Mouse (Mus musculus) layer of hippocampus, adult 2 months (tissue): Measurements from ENCODE around the gene Hist1h4d. TPM values are rescaled to one million over a fixed set of nuclear protein-coding genes. Genes with fewer than 3 reads are reported as not detected.
"Not testable (repeated sequence)": the region's sequence is repeated elsewhere in the genome, so short reads cannot be mapped to it uniquely, and the experiment has no call there.

Experiments
- DNase-seq, 2 experiments: peaks; one replicate each; pipeline ENCODE4 v3.0.0; 2022; ENCODE audit warnings: low spot score in 2 of 2
- H3K27ac ChIP-seq: fragments of 200-600 bp; 2 replicates; pipeline ENCODE4 v1.8.1; 2022
- H3K4me3 ChIP-seq: fragments of 200-600 bp; 2 replicates; pipeline ENCODE4 v1.8.1; 2022; ENCODE audit warnings: mild to moderate bottlenecking
- CTCF ChIP-seq: fragments of 200-600 bp; conservative IDR thresholded peaks from 2 replicates; pipeline ENCODE4 v1.8.1; 2022; ENCODE audit warnings: antibody characterized with exemption, mild to moderate bottlenecking, moderate library complexity
- total RNA-seq, 2 experiments: library from RNA; stranded (reverse); gene quantifications; 2 replicates each; pipeline ENCODE4 v1.2.3; 2021

Gene Hist1h4d
- total RNA-seq, 2 experiments from 2014 or later, result 140 to 146 TPM

DNA sequence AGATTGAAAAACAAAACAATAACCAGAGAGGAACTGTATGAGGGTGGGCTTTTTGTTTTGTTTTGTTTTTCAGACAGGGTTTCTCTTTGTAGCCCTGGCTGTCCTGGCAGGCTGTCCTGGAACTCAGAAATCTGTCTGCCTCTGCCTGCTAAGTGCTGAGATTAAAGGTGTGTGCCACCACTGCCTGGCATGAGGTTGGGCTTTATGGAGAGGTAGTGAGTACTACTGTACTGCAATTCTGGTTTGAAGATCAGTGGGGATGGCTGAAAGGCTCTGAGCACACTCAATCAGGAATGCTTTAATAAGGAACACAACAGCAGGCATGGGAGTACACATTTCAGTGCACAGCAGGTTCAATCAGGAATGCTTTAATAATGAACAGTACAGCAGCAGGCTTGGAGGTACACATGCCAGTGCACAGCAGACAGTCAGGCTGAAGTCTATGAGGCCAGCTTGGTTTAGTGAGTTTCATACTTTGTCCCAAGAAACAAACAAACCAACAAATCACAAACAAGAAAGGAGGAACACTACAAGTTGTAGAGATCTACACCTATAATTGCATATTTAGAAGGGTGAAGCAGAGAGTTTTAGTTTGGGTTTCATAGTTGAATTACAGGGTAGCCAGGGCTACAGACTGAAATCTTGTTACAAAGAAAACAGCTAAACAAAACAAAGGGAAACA lies 2.1 kb downstream of the Hist1h4d start:
- peak overlapping the region; percentile 79 for H3K27ac ChIP-seq
- no peak overlapping the region; the same call in 1 of the 2 replicates for H3K4me3 ChIP-seq
- TF ChIP-seq CTCF, result no peak
- no peak for DNase-seq

DNA sequence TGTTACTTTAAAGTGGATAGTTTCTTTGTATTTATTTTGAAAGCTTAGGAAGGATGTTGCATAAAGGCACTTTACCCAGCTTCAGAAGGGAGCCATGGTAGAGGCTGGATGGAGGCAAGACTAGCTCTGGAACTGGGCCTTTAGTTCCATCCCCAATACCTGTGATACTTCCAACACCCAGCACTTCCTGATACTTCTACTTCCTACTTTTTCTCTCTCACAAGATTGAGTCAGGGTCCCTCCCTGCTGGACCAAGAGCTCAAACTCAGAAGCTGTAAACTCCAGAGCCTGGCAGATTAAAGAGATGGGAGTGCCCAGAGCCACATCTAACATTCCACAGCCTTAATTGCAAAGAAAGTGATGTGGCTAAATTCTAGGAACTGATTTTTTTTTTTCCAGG lies 2.9 kb downstream of the Hist1h4d start:
- peak overlapping the region; percentile 64 for H3K4me3 ChIP-seq
- TF ChIP-seq CTCF, result no peak
- DNase-seq, result no peak
- peak overlapping the region; percentile 95 for H3K27ac ChIP-seq

DNA sequence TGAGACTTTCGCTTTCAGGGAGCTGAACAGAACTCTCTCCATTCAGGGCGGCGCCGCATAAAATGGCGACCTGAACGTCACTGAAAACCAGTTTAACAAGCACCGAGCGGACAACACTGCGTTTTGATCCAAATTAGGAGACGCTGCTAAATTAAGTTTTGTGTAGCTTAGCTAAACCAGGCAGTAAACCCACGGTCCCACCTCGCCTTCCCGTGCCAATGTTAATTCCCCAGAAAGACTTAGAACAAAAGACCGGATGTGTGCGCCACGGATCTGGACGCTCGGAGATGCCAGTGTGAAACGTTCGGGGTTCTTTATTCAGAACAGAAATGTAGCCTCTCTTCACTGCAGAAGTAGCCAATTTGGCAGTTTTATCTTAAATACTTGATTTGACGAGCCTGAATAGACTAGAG lies 3.6 kb downstream of the Hist1h4d start:
- peak overlapping the region; percentile 95 for H3K27ac ChIP-seq
- peak overlapping the region; percentile 64 for H3K4me3 ChIP-seq
- TF ChIP-seq CTCF, result no peak
- peak; percentile 61 to 69 for DNase-seq

DNA sequence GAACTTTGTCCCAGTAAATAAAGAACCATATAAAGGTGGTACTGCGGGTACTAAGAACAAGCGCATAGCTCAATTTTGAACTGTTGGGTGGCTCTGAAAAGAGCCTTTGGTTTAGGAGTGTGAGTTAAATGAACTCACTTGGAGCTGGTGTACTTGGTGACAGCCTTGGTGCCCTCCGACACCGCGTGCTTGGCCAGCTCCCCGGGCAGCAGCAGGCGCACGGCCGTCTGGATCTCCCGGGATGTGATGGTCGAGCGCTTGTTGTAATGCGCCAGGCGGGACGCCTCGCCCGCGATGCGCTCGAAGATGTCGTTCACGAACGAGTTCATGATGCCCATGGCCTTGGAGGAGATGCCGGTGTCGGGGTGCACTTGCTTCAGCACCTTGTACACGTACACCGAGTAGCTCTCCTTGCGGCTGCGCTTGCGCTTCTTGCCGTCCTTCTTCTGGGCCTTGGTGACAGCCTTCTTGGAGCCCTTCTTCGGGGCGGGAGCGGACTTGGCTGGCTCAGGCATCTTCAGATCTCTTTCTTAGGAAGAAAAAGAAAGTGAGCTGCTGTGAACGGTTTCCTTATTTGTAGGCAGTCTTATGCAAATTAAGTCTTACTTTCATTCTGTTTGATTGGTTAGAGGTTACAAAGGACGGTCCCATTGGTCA lies 4.2 kb downstream of the Hist1h4d start:
- DNase-seq, result peak; percentile 64 to 84
- peak overlapping the region; percentile 95 for H3K27ac ChIP-seq
- peak overlapping the region; percentile 64 for H3K4me3 ChIP-seq

DNA sequence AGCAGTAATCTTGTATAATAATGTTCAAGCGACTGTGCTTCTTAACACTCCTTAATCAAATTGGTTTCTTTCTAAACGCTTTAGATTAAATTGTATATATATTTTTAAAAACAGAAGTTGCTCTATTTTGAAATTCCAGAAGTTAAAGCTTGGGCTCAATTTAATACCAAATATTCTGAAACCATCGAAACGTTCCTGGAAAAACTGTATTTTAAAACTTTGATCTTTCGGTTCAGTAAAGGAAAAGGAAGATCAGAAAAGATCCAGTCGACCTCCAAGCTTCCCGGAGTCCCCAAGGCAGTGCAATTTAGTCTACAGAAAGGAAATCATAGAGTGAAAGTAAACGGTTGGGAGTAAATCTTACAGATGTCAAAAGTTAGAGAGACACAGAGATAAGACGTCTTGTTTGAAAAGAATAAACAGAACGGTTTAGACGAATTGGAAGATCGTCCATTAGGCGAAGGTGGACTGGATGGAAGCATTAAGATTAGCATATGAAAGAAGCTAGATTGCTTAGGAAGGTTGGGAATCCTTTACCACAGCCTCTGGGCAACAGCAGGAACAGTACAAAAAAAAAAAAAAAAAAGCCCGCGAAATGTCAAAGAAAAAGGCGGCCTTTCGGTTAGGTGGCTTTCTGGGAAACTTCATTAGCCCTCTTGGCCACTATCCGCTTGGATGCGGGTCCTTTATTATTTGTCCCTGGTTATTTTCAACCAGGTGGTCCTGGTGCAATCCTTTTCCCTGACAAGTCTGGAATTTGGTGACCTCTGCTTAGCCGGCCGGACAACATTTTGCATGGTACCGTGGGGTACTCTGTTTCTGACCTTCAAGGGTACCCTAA lies 4.9 kb downstream of the Hist1h4d start:
- H3K27ac ChIP-seq, result peak overlapping the region; percentile 95
- no peak for DNase-seq
- no peak for TF ChIP-seq CTCF
- H3K4me3 ChIP-seq, result peak overlapping the region; percentile 64

DNA sequence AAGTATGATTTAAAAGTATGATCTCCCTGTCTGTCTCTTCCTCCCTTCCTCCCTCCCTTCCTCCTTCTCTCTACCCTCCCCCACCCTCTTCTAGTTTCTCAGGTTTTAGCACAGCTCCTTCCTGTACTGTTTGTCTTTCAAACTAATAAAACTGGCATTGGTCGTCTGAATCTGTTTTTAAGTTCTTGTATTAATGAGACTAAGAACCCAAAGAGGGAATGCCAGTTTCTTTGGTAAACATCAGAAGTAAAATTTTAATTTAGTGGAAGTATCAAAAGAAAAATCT lies 5.5 kb downstream of the Hist1h4d start:
- peak overlapping the region; percentile 64; the same call in 1 of the 2 replicates for H3K4me3 ChIP-seq
- no peak for TF ChIP-seq CTCF
- no peak overlapping the region for H3K27ac ChIP-seq

DNA sequence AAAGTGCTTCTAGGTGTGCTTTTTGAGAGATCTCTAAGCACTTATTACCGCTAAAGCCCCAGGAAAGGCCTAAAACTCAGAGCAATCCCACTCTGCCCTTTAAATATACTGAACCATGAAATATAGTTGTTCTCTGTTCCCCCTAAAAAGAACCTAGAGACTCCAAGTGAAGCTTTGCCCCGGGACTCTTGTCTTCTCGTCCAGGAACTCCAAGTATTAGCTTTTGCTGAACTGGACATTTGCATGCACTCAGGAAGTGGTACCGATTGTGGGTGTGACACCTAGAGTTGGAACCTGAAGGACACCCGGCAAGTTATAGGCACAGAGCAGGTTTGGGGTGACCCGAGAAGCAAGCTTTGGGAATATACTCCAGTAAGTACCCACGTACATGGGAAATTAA lies 9.8 kb downstream of the Hist1h4d start:
- Histone ChIP-seq H3K4me3 (no peak overlapping the region), H3K27ac (no peak overlapping the region)
- DNase-seq, result no peak
- no peak for TF ChIP-seq CTCF

More for the DNA sequence above, 5.5 kb downstream of the Hist1h4d start:
- no peak for DNase-seq

DNA sequence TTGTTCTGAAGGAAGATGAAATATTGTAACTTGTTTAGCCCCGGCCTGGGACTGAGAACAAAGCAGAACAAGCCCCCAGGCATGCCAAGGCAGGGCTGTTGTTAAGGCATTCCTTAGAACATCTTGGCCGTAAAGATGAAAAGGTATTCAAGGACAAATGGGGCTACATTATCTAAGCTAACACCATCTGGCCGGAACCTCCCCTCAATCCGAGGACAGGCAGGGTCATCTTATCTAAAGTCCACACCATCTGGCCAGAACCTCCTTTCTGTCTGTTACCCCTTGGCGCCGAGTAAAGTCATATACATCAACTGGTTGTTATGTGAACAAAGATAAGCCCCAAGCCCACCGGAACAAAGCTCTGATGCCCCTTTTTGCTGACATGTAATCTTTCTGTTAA lies 10.5 kb downstream of the Hist1h4d start:
- not testable (repeated sequence) for DNase-seq, H3K4me3 ChIP-seq, H3K27ac ChIP-seq

DNA sequence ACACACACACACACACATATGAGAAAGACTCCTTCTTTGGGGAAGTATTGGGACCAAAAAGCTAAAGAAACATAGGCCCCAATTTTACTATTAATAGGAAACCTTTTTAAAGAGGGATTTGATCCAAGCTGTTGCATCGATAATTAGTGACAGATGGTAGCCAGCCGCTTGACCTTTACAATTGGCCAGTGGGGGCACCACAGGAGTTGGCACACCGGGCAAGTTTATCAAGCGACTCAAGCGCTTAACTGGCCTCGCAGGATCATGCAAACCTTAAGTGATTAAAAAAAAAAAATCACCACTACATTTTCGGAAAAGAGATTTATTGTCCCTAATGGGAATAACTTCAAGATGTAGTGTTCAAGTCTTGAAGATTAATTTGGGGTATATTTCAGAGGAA lies 11.2 kb downstream of the Hist1h4d start:
- no peak for DNase-seq
- no peak for TF ChIP-seq CTCF
- no peak overlapping the region for H3K4me3 ChIP-seq
- no peak overlapping the region for H3K27ac ChIP-seq

DNA sequence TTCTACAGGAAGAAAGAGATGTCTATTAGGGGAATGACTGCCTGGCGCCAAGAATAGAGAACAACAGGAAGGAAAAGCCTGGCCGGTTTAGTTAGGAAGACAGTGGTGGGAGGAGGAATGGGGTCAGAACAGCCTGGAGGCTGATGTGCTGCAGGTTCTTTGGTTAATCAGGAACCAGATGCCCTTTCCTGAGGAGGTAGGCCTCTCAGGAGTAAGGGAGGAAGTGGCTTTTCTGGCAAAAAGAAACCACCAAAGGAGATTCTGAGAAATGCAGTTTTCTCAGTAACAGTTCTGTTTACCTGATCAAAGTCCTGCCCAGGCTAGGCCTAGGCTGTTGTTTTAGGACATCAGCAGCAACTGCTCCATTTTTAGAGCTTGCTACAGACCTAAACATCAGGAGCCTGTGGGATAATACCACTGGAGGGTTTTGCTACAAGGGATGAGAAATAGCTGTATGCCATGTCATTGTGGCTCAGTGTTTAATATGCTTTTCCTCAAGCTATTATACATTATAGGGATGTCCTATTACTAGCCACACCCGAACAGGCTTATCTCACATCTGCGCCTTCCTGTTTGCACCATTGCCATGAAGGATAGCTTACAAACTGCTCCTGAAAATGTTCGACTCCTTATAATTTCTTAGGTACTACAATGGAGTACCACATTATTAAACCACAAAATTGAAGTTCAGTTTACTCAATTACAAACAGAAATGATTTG lies 11.8 kb downstream of the Hist1h4d start:
- TF ChIP-seq CTCF, result no peak
- DNase-seq, result no peak
- Histone ChIP-seq H3K4me3 (no peak overlapping the region), H3K27ac (no peak overlapping the region)

DNA sequence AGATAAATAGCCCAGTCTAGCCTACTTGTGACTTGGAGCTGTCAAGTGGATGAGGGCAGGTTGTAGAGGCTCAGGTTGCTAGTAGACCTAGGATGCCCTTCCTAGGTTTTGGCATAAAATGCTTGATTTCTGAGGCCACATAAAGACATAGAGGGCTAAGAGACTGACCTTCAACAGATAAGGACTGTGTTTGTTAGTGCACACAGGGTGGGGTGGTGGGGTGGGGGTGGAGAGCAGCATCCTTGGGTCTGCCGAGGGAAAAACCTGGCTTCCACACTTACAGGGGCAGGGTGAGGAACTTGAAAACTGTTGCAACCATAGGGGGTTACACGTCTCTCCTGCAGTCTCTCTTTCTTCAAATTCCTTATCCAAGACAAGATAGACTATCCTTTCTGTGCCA lies 13.8 kb downstream of the Hist1h4d start:
- Histone ChIP-seq H3K27ac (no peak overlapping the region), H3K4me3 (no peak overlapping the region)
- TF ChIP-seq CTCF, result no peak
- DNase-seq, result no peak

DNA sequence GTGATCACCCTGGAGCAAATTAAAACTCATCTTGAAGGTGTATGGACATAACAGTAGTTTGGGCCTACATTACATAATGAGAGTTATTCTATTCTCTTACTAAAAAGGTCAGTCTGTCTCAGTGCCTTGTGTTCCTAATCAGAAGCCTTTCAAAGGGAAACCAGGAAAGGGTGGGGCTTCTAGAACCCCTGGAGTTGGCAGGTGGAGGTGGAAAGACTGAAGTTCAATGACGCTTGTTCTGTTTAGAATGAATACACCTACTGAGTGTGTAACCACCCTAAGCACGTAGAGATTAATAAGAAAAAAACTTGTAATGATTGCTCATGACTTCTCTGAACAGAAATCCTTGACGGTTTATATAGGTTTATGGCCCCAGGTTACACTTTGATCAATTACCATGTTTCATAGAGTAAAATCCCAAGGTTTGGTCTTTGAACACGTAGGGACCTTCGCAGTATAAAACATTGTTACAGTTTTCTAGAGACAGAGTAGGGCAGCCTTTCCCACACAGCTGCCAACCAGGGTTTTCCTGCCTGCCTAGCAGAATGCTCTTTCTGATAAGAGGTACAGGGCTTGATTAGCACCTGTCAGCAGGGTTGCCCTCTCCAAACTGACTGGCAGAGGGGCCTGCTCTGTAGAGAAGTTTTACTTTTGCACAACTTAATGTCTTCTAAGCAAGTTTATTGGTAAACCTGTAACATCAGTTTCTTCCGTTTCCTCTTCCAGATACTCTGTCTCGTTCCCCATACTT lies 14.4 kb downstream of the Hist1h4d start:
- no peak for TF ChIP-seq CTCF
- Histone ChIP-seq H3K27ac (no peak overlapping the region), H3K4me3 (no peak overlapping the region)
- DNase-seq, result no peak
